Mouse (Mus musculus) ES-E14 (cell line): ENCODE results near the gene Prdm9.

Experiments used
- CHD2 ChIP-seq: IDR thresholded peaks from 2 replicates; pipeline ENCODE4 v1.6.1; 2014; ENCODE audit warnings: mild to moderate bottlenecking, low read depth, low read length, inconsistent platforms
- HCFC1 ChIP-seq: IDR thresholded peaks from 2 replicates; pipeline ENCODE4 v1.6.1; 2012; ENCODE audit warnings: low read length, inconsistent platforms, borderline replicate concordance; ENCODE audit not compliant: insufficient read depth
- MAFK ChIP-seq: IDR thresholded peaks from 2 replicates; pipeline ENCODE4 v1.6.1; 2014; ENCODE audit warnings: mild to moderate bottlenecking, low read depth, low read length, inconsistent platforms; ENCODE audit not compliant: insufficient read depth
- ZC3H11A ChIP-seq: IDR thresholded peaks from 2 replicates; pipeline ENCODE4 v1.6.1; 2012; ENCODE audit warnings: low read depth, mild to moderate bottlenecking, inconsistent platforms, low read length, borderline replicate concordance
- ZNF384 ChIP-seq: IDR thresholded peaks from 2 replicates; pipeline ENCODE4 v1.6.1; 2012; ENCODE audit warnings: low read depth, low read length, inconsistent platforms

DNA sequence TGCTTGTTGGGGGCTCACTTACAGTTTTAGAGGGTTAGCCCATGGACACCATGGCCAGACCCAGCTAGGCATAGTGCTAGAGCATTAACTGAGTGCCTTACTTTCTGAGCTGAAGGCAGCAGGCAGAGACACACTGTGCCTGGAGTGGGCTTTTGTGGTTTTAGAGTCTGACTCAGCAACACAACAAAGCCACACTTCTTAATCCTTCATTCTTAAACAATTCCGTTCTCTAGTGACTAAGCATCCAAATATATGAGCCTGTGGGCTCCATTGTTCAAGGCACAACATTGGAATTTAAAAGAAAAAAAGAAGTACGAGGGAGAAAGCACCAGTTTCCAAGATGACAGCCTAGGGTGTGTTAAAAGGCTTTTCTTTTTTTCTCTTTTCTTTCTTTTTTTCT is 53.5 kb downstream of the Prdm9 start:
- TF ChIP-seq CHD2 = no peak
- TF ChIP-seq ZC3H11A = no peak
- no peak for TF ChIP-seq HCFC1
- no peak for TF ChIP-seq ZNF384
- TF ChIP-seq MAFK = no peak
